Mouse (Mus musculus) ES-Bruce4 (cell line): ENCODE data around the gene Dock9.

Source experiments
- CTCF ChIP-seq: IDR thresholded peaks from one replicate; pipeline ENCODE4 v1.8.1; 2011; ENCODE audit warnings: low read depth, low read length
- POLR2A ChIP-seq: IDR thresholded peaks from one replicate; pipeline ENCODE4 v1.8.1; 2011; ENCODE audit warnings: low read length; ENCODE audit not compliant: insufficient read depth

DNA sequence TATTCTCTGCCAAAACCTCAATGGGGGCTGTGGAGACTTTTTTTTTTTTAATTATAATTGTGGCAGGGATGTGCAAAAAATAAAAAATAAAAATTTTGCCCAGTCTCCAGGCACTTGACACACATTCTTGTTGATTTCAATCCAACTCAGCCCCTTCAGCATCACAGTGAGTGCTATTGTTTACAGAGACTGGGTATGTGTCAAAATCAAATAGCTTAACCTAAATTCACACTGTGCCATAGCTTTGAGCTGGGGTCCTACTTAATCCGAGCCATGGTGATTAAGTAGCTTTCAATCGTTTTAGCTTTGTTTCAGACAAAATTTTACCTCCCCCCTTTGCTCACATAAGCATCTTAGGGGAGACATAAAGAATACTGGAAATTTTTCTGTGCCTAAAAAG lies 89.4 kb downstream of the Dock9 start:
- TF ChIP-seq CTCF (no peak), POLR2A (no peak)
